Mouse (Mus musculus): ENCODE measurements around the gene Ddx56. TPM values are rescaled to one million over a fixed set of nuclear protein-coding genes. Genes with fewer than 3 reads are reported as not detected.
A peak's percentile ranks its signal among the peaks of the same experiment; 100 is the strongest.
"Not testable (repeated sequence)": the region's sequence is repeated elsewhere in the genome, so short reads cannot be mapped to it uniquely, and the experiment has no call there.

The Ddx56 gene
- polyA plus RNA-seq, 1 experiment from 2014 or later, result 51.4 TPM

GRCm38 (mm10) chr11:6266621-6267020, 951 bp downstream of the Ddx56 start:
- CTCF ChIA-PET, result interaction anchor here (1.4 kb wide), 1 partner anchor 8 kb away, joined by 6 read pairs; the partner anchor contains the start of gene Tmed4
- POLR2A ChIA-PET, result no interaction called here
- no peak for TF ChIP-seq CTCF (IDR thresholded peaks at IDR 0.05)
- DNase-seq (ENCODE audit: low read depth, low spot score), result no peak
- H3K27me3 ChIP-seq, result no peaks in the 10 kb centered on the region
- in situ Hi-C loops (cut with MboI; ENCODE audit: low pct_unique_long_range_greater_than_20kb), result no loop called here
- ATAC-seq, result no peak

GRCm38 (mm10) chr11:6261434-6262082, 6.0 kb downstream of the Ddx56 start:
- peak; percentile 93 for TF ChIP-seq CTCF (IDR thresholded peaks at IDR 0.05)
- ATAC-seq, result no peak
- no peaks in the 10 kb centered on the region for H3K27me3 ChIP-seq
- CTCF ChIA-PET, result interaction anchor here (0.7 to 2.2 kb wide), 11 partner anchors 11 to 270 kb away, joined by 3 to 13 read pairs (median 4); partner anchors contain the start of gene Tmed4
- in situ Hi-C loops (cut with MboI; ENCODE audit: low pct_unique_long_range_greater_than_20kb), result loop anchor here (5.0 kb wide), 1 partner anchor 269 kb away; no protein-coding TSS in a partner anchor
- POLR2A ChIA-PET, result interaction anchor here (0.6 kb wide), 1 partner anchor 261 kb away, joined by 4 read pairs; no protein-coding TSS in a partner anchor
- DNase-seq (ENCODE audit: low read depth, low spot score), result no peak

- H3K27me3 ChIP-seq, result no peaks in the 10 kb centered on the region
- ChIA-PET POLR2A (no interaction called here), CTCF (no interaction called here)
- in situ Hi-C loops (cut with MboI; ENCODE audit: low pct_unique_long_range_greater_than_20kb), result no loop called here
- ATAC-seq (no peak), DNase-seq (ENCODE audit: low read depth, low spot score) (no peak)
- TF ChIP-seq CTCF (IDR thresholded peaks at IDR 0.05), result no peak
Observed at GRCm38 (mm10) chr11:6259413-6259812, 8.2 kb downstream of the Ddx56 start.

- CTCF ChIA-PET, result no interaction called here
- no peak for DNase-seq (ENCODE audit: low read depth, low spot score)
- no peak for TF ChIP-seq CTCF (IDR thresholded peaks at IDR 0.05)
- H3K27me3 ChIP-seq, result no peaks in the 10 kb centered on the region
- in situ Hi-C loops (cut with MboI; ENCODE audit: low pct_unique_long_range_greater_than_20kb), result no loop called here
- POLR2A ChIA-PET, result interaction anchor here (0.6 kb wide), 1 partner anchor 26 kb away, joined by 4 read pairs; no protein-coding TSS in a partner anchor
- ATAC-seq, result no peak
Observed at GRCm38 (mm10) chr11:6256490-6257072, 11.0 kb downstream of the Ddx56 start.

GRCm38 (mm10) chr11:6254602-6255001, 13.0 kb downstream of the Ddx56 start:
- ATAC-seq; POLR2A ChIA-PET; DNase-seq (ENCODE audit: low read depth, low spot score); H3K27me3 ChIP-seq; in situ Hi-C loops (cut with MboI; ENCODE audit: low pct_unique_long_range_greater_than_20kb): not testable (repeated sequence)
- CTCF ChIA-PET, result interaction anchor here (1.4 kb wide), 1 partner anchor 28 kb away, joined by 3 read pairs; no protein-coding TSS in a partner anchor

GRCm38 (mm10) chr11:6252824-6253223, 14.7 kb downstream of the Ddx56 start:
- DNase-seq (ENCODE audit: low read depth, low spot score) (no peak), ATAC-seq (no peak)
- ChIA-PET CTCF (no interaction called here), POLR2A (no interaction called here)
- no peak for TF ChIP-seq CTCF (IDR thresholded peaks at IDR 0.05)
- H3K27me3 ChIP-seq, result no peaks in the 10 kb centered on the region
- in situ Hi-C loops (cut with MboI; ENCODE audit: low pct_unique_long_range_greater_than_20kb), result no loop called here

GRCm38 (mm10) chr11:6252248-6252647, 15.3 kb downstream of the Ddx56 start:
- in situ Hi-C loops (cut with MboI; ENCODE audit: low pct_unique_long_range_greater_than_20kb), result no loop called here
- ChIA-PET CTCF (no interaction called here), POLR2A (no interaction called here)
- ATAC-seq, result no peak
- DNase-seq (ENCODE audit: low read depth, low spot score), result no peak
- TF ChIP-seq CTCF (IDR thresholded peaks at IDR 0.05), result no peak
- H3K27me3 ChIP-seq, result no peaks in the 10 kb centered on the region

- in situ Hi-C loops (cut with MboI; ENCODE audit: low pct_unique_long_range_greater_than_20kb), result no loop called here
- POLR2A ChIA-PET, result no interaction called here
- ATAC-seq, result no peak
- CTCF ChIA-PET, result no interaction called here
- TF ChIP-seq CTCF (IDR thresholded peaks at IDR 0.05), result no peak
- DNase-seq (ENCODE audit: low read depth, low spot score), result no peak
- H3K27me3 ChIP-seq, result no peaks in the 10 kb centered on the region
Observed at GRCm38 (mm10) chr11:6244707-6245106, 22.9 kb downstream of the Ddx56 start.

GRCm38 (mm10) chr11:6233025-6233424, 34.5 kb downstream of the Ddx56 start:
- in situ Hi-C loops (cut with MboI; ENCODE audit: low pct_unique_long_range_greater_than_20kb), result no loop called here
- no peak for TF ChIP-seq CTCF (IDR thresholded peaks at IDR 0.05)
- POLR2A ChIA-PET, result interaction anchor here (0.7 kb wide), 1 partner anchor 1122 kb away, joined by 5 read pairs; no protein-coding TSS in a partner anchor
- CTCF ChIA-PET, result no interaction called here
- peaks cover 17% of the 10 kb centered on the region for H3K27me3 ChIP-seq
- ATAC-seq (no peak), DNase-seq (ENCODE audit: low read depth, low spot score) (no peak)

GRCm38 (mm10) chr11:6230012-6230411, 37.6 kb downstream of the Ddx56 start, which contains the start of gene Npc1l1:
Gene Npc1l1 (minus strand): TSS chr11:6230143.
- no peak for TF ChIP-seq CTCF (IDR thresholded peaks at IDR 0.05)
- in situ Hi-C loops (cut with MboI; ENCODE audit: low pct_unique_long_range_greater_than_20kb), result no loop called here
- CTCF ChIA-PET, result no interaction called here
- POLR2A ChIA-PET, result interaction anchor here (0.5 kb wide), 2 partner anchors 27 to 43 kb away, joined by 3 to 4 read pairs; no protein-coding TSS in a partner anchor
- ATAC-seq, result no peak
- peaks cover 44% of the 10 kb centered on the region for H3K27me3 ChIP-seq
- no peak for DNase-seq (ENCODE audit: low read depth, low spot score)

GRCm38 (mm10) chr11:6224541-6225229, 42.9 kb downstream of the Ddx56 start:
- POLR2A ChIA-PET, result interaction anchor here (1.3 kb wide), 1 partner anchor 16 kb away, joined by 4 read pairs; no protein-coding TSS in a partner anchor
- H3K27me3 ChIP-seq, result peaks cover 45% of the 10 kb centered on the region
- no peak for TF ChIP-seq CTCF (IDR thresholded peaks at IDR 0.05)
- in situ Hi-C loops (cut with MboI; ENCODE audit: low pct_unique_long_range_greater_than_20kb), result no loop called here
- CTCF ChIA-PET, result no interaction called here
- DNase-seq (ENCODE audit: low read depth, low spot score), result no peak
- no peak for ATAC-seq

Data from Patski (cell line).